Mouse (Mus musculus) embryonic facial prominence, embryonic 10.5 days (tissue): ENCODE results near the gene Fahd2a. TPM values are rescaled to one million over a fixed set of nuclear protein-coding genes. Genes with fewer than 3 reads are reported as not detected.

Source experiments
- DNase-seq: peaks from one replicate; pipeline ENCODE4 v3.0.0-alpha.2; 2017; ENCODE audit warnings: low spot score
- H3K27ac ChIP-seq: fragments of 300-500 bp; sonication (generic); replicated peaks from 2 replicates; pipeline ENCODE4 v1.5.1; 2016; ENCODE audit warnings: mild to moderate bottlenecking
- H3K27me3 ChIP-seq: fragments of 300-500 bp; sonication (generic); replicated peaks from 2 replicates; pipeline ENCODE4 v1.6.1; 2016; ENCODE audit warnings: low read depth, mild to moderate bottlenecking; ENCODE audit not compliant: poor library complexity, severe bottlenecking
- H3K36me3 ChIP-seq: fragments of 300-500 bp; sonication (generic); replicated peaks from 2 replicates; pipeline ENCODE4 v1.6.1; 2016; ENCODE audit warnings: mild to moderate bottlenecking, moderate library complexity
- H3K4me1 ChIP-seq: fragments of 300-500 bp; sonication (generic); 2 replicates; pipeline ENCODE4 v1.6.1; 2016
- H3K4me3 ChIP-seq: fragments of 300-500 bp; sonication (generic); 2 replicates; pipeline ENCODE4 v1.5.1; 2016; ENCODE audit warnings: mild to moderate bottlenecking, moderate library complexity
- H3K9me3 ChIP-seq: fragments of 300-500 bp; sonication (generic); 2 replicates; pipeline ENCODE4 v1.6.1; 2016; ENCODE audit warnings: mild to moderate bottlenecking
- WGBS: fragments of 180-500 bp; shearing (Covaris S2); methylation state at CpG from one replicate; pipeline ENCODE4 v1.1.7; 2016; 5-methylcytosine and 5-hydroxymethylcytosine counted together
- polyA plus RNA-seq: library from polyadenylated mRNA; unstranded; fragments of >200 nt; fragmentation: Nextera tagmentation; extraction: Ambion mirVana; gene quantifications from 2 replicates; pipeline ENCODE4 v1.2.1, GENCODE M21; 2016

The Fahd2a gene
- polyA plus RNA-seq, 1 experiment from 2014 or later = 23.1 TPM

- peaks cover 9% of the 10 kb centered on the region; the same call in 1 of the 2 replicates for H3K4me1 ChIP-seq
- no peak overlapping the region for H3K4me3 ChIP-seq
- WGBS = 75% methylated on average over 10 of the region's 10 CpGs
- H3K27ac ChIP-seq = no peak overlapping the region
- no peaks in the 10 kb centered on the region for H3K9me3 ChIP-seq
- H3K36me3 ChIP-seq = no peaks in the 10 kb centered on the region
- H3K27me3 ChIP-seq = no peaks in the 10 kb centered on the region
- no peak for DNase-seq
Observed at GRCm38 (mm10) chr2:127418266-127418970, 25.9 kb downstream of the Fahd2a start.

- Histone ChIP-seq H3K4me3 (no peak overlapping the region), H3K4me1 (peaks cover 9% of the 10 kb centered on the region; the same call in 1 of the 2 replicates), H3K27me3 (no peaks in the 10 kb centered on the region), H3K36me3 (no peaks in the 10 kb centered on the region), H3K27ac (no peak overlapping the region), H3K9me3 (no peaks in the 10 kb centered on the region)
- 53% methylated on average over 3 of the region's 3 CpGs for WGBS
- no peak for DNase-seq
Observed at GRCm38 (mm10) chr2:127416706-127417105, 27.7 kb downstream of the Fahd2a start.

- DNase-seq = no peak
Observed at GRCm38 (mm10) chr2:127415806-127416205, 28.6 kb downstream of the Fahd2a start.

GRCm38 (mm10) chr2:127411126-127411525 is 33.2 kb downstream of the Fahd2a start:
- WGBS = 87% methylated on average over 6 of the region's 6 CpGs
- Histone ChIP-seq H3K27me3 (no peaks in the 10 kb centered on the region), H3K9me3 (no peaks in the 10 kb centered on the region), H3K4me3 (no peak overlapping the region), H3K27ac (no peak overlapping the region), H3K36me3 (no peaks in the 10 kb centered on the region), H3K4me1 (no peaks in the 10 kb centered on the region; the same call in 1 of the 2 replicates)
- no peak for DNase-seq

More at GRCm38 (mm10) chr2:127415806-127416205, 28.6 kb downstream of the Fahd2a start:
- 77% methylated on average over 10 of the region's 10 CpGs for WGBS
- Histone ChIP-seq H3K27ac (no peak overlapping the region), H3K4me1 (peaks cover 9% of the 10 kb centered on the region; the same call in 1 of the 2 replicates), H3K9me3 (no peaks in the 10 kb centered on the region), H3K36me3 (no peaks in the 10 kb centered on the region), H3K4me3 (no peak overlapping the region), H3K27me3 (no peaks in the 10 kb centered on the region)

- Histone ChIP-seq H3K4me1 (peaks cover 18% of the 10 kb centered on the region), H3K4me3 (no peak overlapping the region), H3K27me3 (no peaks in the 10 kb centered on the region), H3K9me3 (no peaks in the 10 kb centered on the region), H3K36me3 (no peaks in the 10 kb centered on the region), H3K27ac (no peak overlapping the region)
- DNase-seq = no peak
- WGBS = 86% methylated on average over 7 of the region's 7 CpGs
Observed at GRCm38 (mm10) chr2:127398738-127399137, 45.6 kb downstream of the Fahd2a start.

GRCm38 (mm10) chr2:127394606-127395161 is 49.7 kb downstream of the Fahd2a start:
- no peaks in the 10 kb centered on the region for H3K36me3 ChIP-seq
- H3K27me3 ChIP-seq = no peaks in the 10 kb centered on the region
- peaks cover 13% of the 10 kb centered on the region for H3K4me1 ChIP-seq
- no peaks in the 10 kb centered on the region for H3K9me3 ChIP-seq
- no peak overlapping the region; the same call in 1 of the 2 replicates for H3K27ac ChIP-seq
- DNase-seq = no peak
- WGBS = 85% methylated on average over 5 of the region's 5 CpGs
- H3K4me3 ChIP-seq = no peak overlapping the region

- no peaks in the 10 kb centered on the region for H3K27me3 ChIP-seq
- peaks cover 13% of the 10 kb centered on the region for H3K4me1 ChIP-seq
- no peaks in the 10 kb centered on the region for H3K36me3 ChIP-seq
- no peaks in the 10 kb centered on the region for H3K9me3 ChIP-seq
- no peak overlapping the region for H3K27ac ChIP-seq
- DNase-seq = no peak
- 72% methylated on average over 3 of the region's 3 CpGs for WGBS
- no peak overlapping the region for H3K4me3 ChIP-seq
Observed at GRCm38 (mm10) chr2:127391323-127391722, 53.0 kb downstream of the Fahd2a start.

GRCm38 (mm10) chr2:127390846-127391245 is 53.5 kb downstream of the Fahd2a start:
- Histone ChIP-seq H3K4me1 (peaks cover 15% of the 10 kb centered on the region), H3K36me3 (no peaks in the 10 kb centered on the region), H3K9me3 (no peaks in the 10 kb centered on the region), H3K4me3 (no peak overlapping the region), H3K27me3 (no peaks in the 10 kb centered on the region), H3K27ac (no peak overlapping the region)
- WGBS = 73% methylated on average over 4 of the region's 4 CpGs
- no peak for DNase-seq

- DNase-seq = no peak
- Histone ChIP-seq H3K36me3 (no peaks in the 10 kb centered on the region), H3K4me1 (peaks cover 16% of the 10 kb centered on the region), H3K9me3 (no peaks in the 10 kb centered on the region), H3K27me3 (no peaks in the 10 kb centered on the region), H3K4me3 (no peak overlapping the region), H3K27ac (no peak overlapping the region)
- WGBS = 87% methylated on average over 3 of the region's 3 CpGs
Observed at GRCm38 (mm10) chr2:127390352-127390751, 54.0 kb downstream of the Fahd2a start.

- H3K4me3 ChIP-seq = no peak overlapping the region
- no peaks in the 10 kb centered on the region for H3K9me3 ChIP-seq
- H3K36me3 ChIP-seq = no peaks in the 10 kb centered on the region
- 76% methylated on average over 2 of the region's 2 CpGs for WGBS
- no peaks in the 10 kb centered on the region for H3K27me3 ChIP-seq
- DNase-seq = no peak
- no peak overlapping the region for H3K27ac ChIP-seq
- H3K4me1 ChIP-seq = peaks cover 8% of the 10 kb centered on the region; the same call in 1 of the 2 replicates
Observed at GRCm38 (mm10) chr2:127387521-127387920, 56.8 kb downstream of the Fahd2a start.

Other genes starting within 250 kb of the Fahd2a start
- 2.5 and 2.6 TPM in 2 replicates for gene 1810024B03Rik, start 236.3 kb downstream of the Fahd2a start, polyA plus RNA-seq
- 108 TPM in 2 replicates for gene Snrnp200, start 236.2 kb downstream of the Fahd2a start, polyA plus RNA-seq
- 54.9 and 55.5 TPM in 2 replicates for gene Ciao1, start 196.7 kb downstream of the Fahd2a start, polyA plus RNA-seq
- gene Tmem127, start 196.7 kb downstream of the Fahd2a start, polyA plus RNA-seq = 22.5 and 23.1 TPM in 2 replicates
- 80.1 and 81.2 TPM in 2 replicates for gene Stard7, start 174.3 kb downstream of the Fahd2a start, polyA plus RNA-seq
- 3.3 and 3.6 TPM in 2 replicates for gene Dusp2, start 108.4 kb downstream of the Fahd2a start, polyA plus RNA-seq
- 0.09 and 0.15 TPM in 2 replicates for gene Astl, start 105.9 kb downstream of the Fahd2a start, polyA plus RNA-seq
- gene Adra2b, start 81.4 kb downstream of the Fahd2a start, polyA plus RNA-seq = 1.9 and 2.2 TPM in 2 replicates
- 0.12 and 0.26 TPM in 2 replicates for gene Gpat2, start 19.4 kb downstream of the Fahd2a start, polyA plus RNA-seq
- 1.8 TPM in 2 replicates for gene Kcnip3, start 77.5 kb upstream of the Fahd2a start, polyA plus RNA-seq
- gene Prom2, start 96.9 kb upstream of the Fahd2a start, polyA plus RNA-seq = 3.0 and 3.3 TPM in 2 replicates
- 7.8 TPM in 2 replicates for gene Zfp661, start 142.5 kb upstream of the Fahd2a start, polyA plus RNA-seq
- 171 and 177 TPM in 2 replicates for gene Mrps5, start 142.7 kb upstream of the Fahd2a start, polyA plus RNA-seq
- 0.11 and 0.88 TPM in 2 replicates for gene Mal, start 212.1 kb upstream of the Fahd2a start, polyA plus RNA-seq